Mouse (Mus musculus) CH12.LX (cell line): ENCODE data around the gene Folh1. TPM values are rescaled to one million over a fixed set of nuclear protein-coding genes. Genes with fewer than 3 reads are reported as not detected.

Source experiments
- DNase-seq: peaks from one replicate; pipeline ENCODE4 v3.0.0-alpha.2; 2013; ENCODE audit errors: extremely low read depth
- H3K27ac ChIP-seq: 2 replicates; pipeline ENCODE4 v1.5.1; 2012; ENCODE audit warnings: low read depth, mild to moderate bottlenecking, control low read depth, moderate library complexity; ENCODE audit not compliant: insufficient read depth
- H3K27me3 ChIP-seq: replicated peaks from 2 replicates; pipeline ENCODE3; 2012; ENCODE audit warnings: inconsistent platforms
- H3K36me3 ChIP-seq, 2 experiments: replicated peaks in 1 of 2; 2 replicates each; pipeline versions ENCODE3 to v1.6.1; 2012; ENCODE audit warnings: inconsistent platforms in 1 of 2, low read length in 1 of 2, mild to moderate bottlenecking in 1 of 2, mixed read lengths in 1 of 2, moderate library complexity in 1 of 2; ENCODE audit not compliant: control insufficient read depth in 1 of 2, insufficient read depth in 1 of 2
- H3K4me1 ChIP-seq, 2 experiments: 2 replicates each; pipeline ENCODE4 v1.6.1; 2012; ENCODE audit warnings: inconsistent platforms in 1 of 2, moderate library complexity in 1 of 2; ENCODE audit not compliant: insufficient read depth in 2 of 2, control insufficient read depth in 1 of 2
- H3K4me2 ChIP-seq: 2 replicates; pipeline ENCODE4 v1.6.1; 2012; ENCODE audit warnings: low read depth, mild to moderate bottlenecking, control low read depth; ENCODE audit not compliant: poor library complexity, insufficient read depth, severe bottlenecking
- H3K4me3 ChIP-seq, 3 experiments: fragments of 150-350 bp in 1 of 3; sonication (generic) in 1 of 3; replicated peaks in 1 of 3; 2 replicates each; pipeline versions ENCODE3 to v1.5.1; 2011 to 2012; ENCODE audit warnings: low read depth in 2 of 3, low read length in 2 of 3, mild to moderate bottlenecking in 2 of 3, moderate library complexity in 2 of 3, control low read depth in 1 of 3, improper control_type of control experiment in 1 of 3, inconsistent platforms in 1 of 3, mixed read lengths in 1 of 3; ENCODE audit not compliant: poor library complexity in 1 of 3
- H3K79me2 ChIP-seq: replicated peaks from 2 replicates; pipeline ENCODE4 v1.6.1; 2012; ENCODE audit warnings: mild to moderate bottlenecking, moderate library complexity; ENCODE audit not compliant: control insufficient read depth, poor library complexity, insufficient read depth, severe bottlenecking; ENCODE audit errors: extremely low read depth
- H3K9ac ChIP-seq: 2 replicates; pipeline ENCODE4 v1.6.1; 2012; ENCODE audit warnings: low read depth, mild to moderate bottlenecking, control low read depth, moderate library complexity; ENCODE audit not compliant: insufficient read depth
- H3K9me3 ChIP-seq: replicated peaks from 2 replicates; pipeline ENCODE3; 2012; ENCODE audit warnings: low read length, inconsistent platforms, mixed read lengths
- BHLHE40 ChIP-seq: IDR thresholded peaks from 2 replicates; pipeline ENCODE4 v1.6.1; 2011; ENCODE audit warnings: mild to moderate bottlenecking, low read depth, low read length, improper control_type of control experiment
- CHD1 ChIP-seq: IDR thresholded peaks from 2 replicates; pipeline ENCODE4 v1.6.1; 2012; ENCODE audit warnings: low read depth, low read length, improper control_type of control experiment, inconsistent platforms
- E2F4 ChIP-seq: IDR thresholded peaks from 2 replicates; pipeline ENCODE4 v1.6.1; 2011; ENCODE audit warnings: low read depth, low read length, improper control_type of control experiment; ENCODE audit not compliant: insufficient replicate concordance
- ELF1 ChIP-seq: IDR thresholded peaks from 2 replicates; pipeline ENCODE4 v1.6.1; 2014; ENCODE audit warnings: low read depth, mild to moderate bottlenecking, inconsistent platforms, low read length, improper control_type of control experiment
- EP300 ChIP-seq: IDR thresholded peaks from 2 replicates; pipeline ENCODE4 v1.6.1; 2011; ENCODE audit warnings: low read length, improper control_type of control experiment
- GABPA ChIP-seq: IDR thresholded peaks from 2 replicates; pipeline ENCODE4 v1.6.1; 2012; ENCODE audit warnings: low read depth, low read length, improper control_type of control experiment, inconsistent platforms; ENCODE audit not compliant: insufficient replicate concordance
- HCFC1 ChIP-seq: IDR thresholded peaks from 2 replicates; pipeline ENCODE4 v1.6.1; 2012; ENCODE audit warnings: low read depth, mild to moderate bottlenecking, inconsistent platforms, low read length, improper control_type of control experiment
- IRF4 ChIP-seq: IDR thresholded peaks from 2 replicates; pipeline ENCODE4 v1.6.1; 2014; ENCODE audit warnings: low read depth, mild to moderate bottlenecking, inconsistent platforms, low read length, improper control_type of control experiment
- JUN ChIP-seq: IDR thresholded peaks from 2 replicates; pipeline ENCODE4 v1.6.1; 2011; ENCODE audit warnings: low read depth, mild to moderate bottlenecking, low read length, improper control_type of control experiment, moderate library complexity; ENCODE audit not compliant: insufficient read depth
- JUND ChIP-seq: conservative IDR thresholded peaks from 2 replicates; pipeline ENCODE4 v1.6.1; 2011; ENCODE audit warnings: low read depth, low read length, improper control_type of control experiment
- KAT2A ChIP-seq: IDR thresholded peaks from 2 replicates; pipeline ENCODE4 v1.6.1; 2012; ENCODE audit warnings: low read length, improper control_type of control experiment, inconsistent platforms; ENCODE audit not compliant: insufficient replicate concordance
- MAFK ChIP-seq: IDR thresholded peaks from 2 replicates; pipeline ENCODE4 v1.6.1; 2011; ENCODE audit warnings: low read length, improper control_type of control experiment; ENCODE audit not compliant: insufficient replicate concordance
- MXI1 ChIP-seq: IDR thresholded peaks from 2 replicates; pipeline ENCODE4 v1.6.1; 2011; ENCODE audit warnings: mild to moderate bottlenecking, low read depth, low read length, improper control_type of control experiment
- MYC ChIP-seq: IDR thresholded peaks from 2 replicates; pipeline ENCODE4 v1.6.1; 2011; ENCODE audit warnings: low read depth, mild to moderate bottlenecking, improper control_type of control experiment, low read length
- NELFE ChIP-seq: IDR thresholded peaks from 2 replicates; pipeline ENCODE4 v1.6.1; 2011; ENCODE audit warnings: low read depth, low read length, improper control_type of control experiment
- NRF1 ChIP-seq: IDR thresholded peaks from 2 replicates; pipeline ENCODE4 v1.6.1; 2014; ENCODE audit warnings: low read depth, mild to moderate bottlenecking, inconsistent platforms, low read length, improper control_type of control experiment, moderate library complexity
- PAX5 ChIP-seq: IDR thresholded peaks from 2 replicates; pipeline ENCODE4 v1.6.1; 2012; ENCODE audit warnings: low read length, inconsistent platforms, mixed read lengths
- POLR2AphosphoS2 ChIP-seq: IDR thresholded peaks from 2 replicates; pipeline ENCODE4 v1.6.1; 2011; ENCODE audit warnings: low read depth, low read length, improper control_type of control experiment
- RAD21 ChIP-seq: IDR thresholded peaks from 2 replicates; pipeline ENCODE4 v1.6.1; 2011; ENCODE audit warnings: low read depth, mild to moderate bottlenecking, low read length, improper control_type of control experiment, moderate library complexity
- RCOR1 ChIP-seq: conservative IDR thresholded peaks from 2 replicates; pipeline ENCODE4 v1.6.1; 2012; ENCODE audit warnings: low read depth, mild to moderate bottlenecking, inconsistent platforms, low read length, improper control_type of control experiment
- SIN3A ChIP-seq: IDR thresholded peaks from 2 replicates; pipeline ENCODE4 v1.6.1; 2012; ENCODE audit warnings: low read length, improper control_type of control experiment, inconsistent platforms
- SMC3 ChIP-seq: IDR thresholded peaks from 2 replicates; pipeline ENCODE4 v1.6.1; 2011; ENCODE audit warnings: low read depth, low read length, improper control_type of control experiment
- TCF12 ChIP-seq: IDR thresholded peaks from 2 replicates; pipeline ENCODE4 v1.6.1; 2014; ENCODE audit warnings: low read depth, mild to moderate bottlenecking, inconsistent platforms, low read length, improper control_type of control experiment
- UBTF ChIP-seq: IDR thresholded peaks from 2 replicates; pipeline ENCODE4 v1.6.1; 2012; ENCODE audit warnings: low read depth, mild to moderate bottlenecking, inconsistent platforms, low read length, improper control_type of control experiment, moderate library complexity
- ZC3H11A ChIP-seq: IDR thresholded peaks from 2 replicates; pipeline ENCODE4 v1.6.1; 2012; ENCODE audit warnings: low read depth, mild to moderate bottlenecking, inconsistent platforms, low read length, improper control_type of control experiment
- ZKSCAN1 ChIP-seq: IDR thresholded peaks from 2 replicates; pipeline ENCODE4 v1.6.1; 2012; ENCODE audit warnings: low read depth, inconsistent platforms, low read length, improper control_type of control experiment, borderline replicate concordance
- ZNF384 ChIP-seq: IDR thresholded peaks from 2 replicates; pipeline ENCODE4 v1.6.1; 2012; ENCODE audit warnings: low read depth, low read length, improper control_type of control experiment, inconsistent platforms
- dilution Hi-C: fragments of 300-500 bp; cut with MboI; formaldehyde crosslinking; loops from 2 replicates; pipeline ENCODE4 v1.14.3; 2020; ENCODE audit warnings: low sequenced_read_pairs; ENCODE audit not compliant: extremely low pct_unique_long_range_greater_than_20kb, extremely low pct_ligation_motif_present
- in situ Hi-C: fragments of 300-500 bp; cut with MboI; formaldehyde crosslinking; loops from 3 replicates; pipeline ENCODE4 v1.14.3; 2019; ENCODE audit warnings: low sequenced_read_pairs, low pct_ligation_motif_present, low pct_unique_long_range_greater_than_20kb, mixed read lengths
- polyA plus RNA-seq: library from polyadenylated mRNA; unstranded; fragments of >175 nt; gene quantifications from 2 replicates; pipeline ENCODE4 v1.2.1, GENCODE M21; 2012; ENCODE audit warnings: low read depth; ENCODE audit not compliant: insufficient read length
- total RNA-seq, 2 experiments: library from RNA; depleted of rRNA; stranded (reverse); fragments of 300-350 nt in 1 of 2; fragments of >200 nt in 1 of 2; gene quantifications; 2 replicates each; pipeline ENCODE4 v1.2.3; 2012 to 2014

Gene Folh1
- total and polyA plus RNA-seq, 3 experiments, result not detected

DNA sequence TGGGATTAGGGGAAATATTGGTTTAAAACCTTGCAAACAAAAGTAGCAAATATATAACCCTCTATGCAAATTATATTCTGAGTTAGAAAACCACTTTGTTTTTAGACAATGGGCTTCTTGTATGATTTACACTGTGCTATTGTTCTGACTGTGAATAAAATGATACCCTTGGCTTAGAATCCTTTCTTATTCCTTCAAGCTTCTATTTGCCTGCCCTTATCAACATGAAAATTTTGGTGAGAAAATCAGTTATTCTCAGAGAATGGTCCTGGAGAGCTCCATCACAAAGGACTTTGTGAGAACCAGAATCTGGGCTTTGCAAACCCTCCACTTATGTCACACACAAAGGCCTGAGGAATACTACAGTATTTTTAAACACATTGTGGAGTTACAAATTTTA lies 11.1 kb downstream of the Folh1 start:
- H3K79me2 ChIP-seq, result no peaks in the 10 kb centered on the region
- dilution Hi-C loops, result no loop called here
- no peak for TF ChIP-seq SIN3A
- no peak for TF ChIP-seq MYC
- no peak for TF ChIP-seq MAFK
- no peak for TF ChIP-seq ZC3H11A
- TF ChIP-seq KAT2A, result no peak
- TF ChIP-seq ZNF384, result no peak
- TF ChIP-seq RAD21, result no peak
- TF ChIP-seq SMC3, result no peak
- no peak for TF ChIP-seq RCOR1
- TF ChIP-seq UBTF, result no peak
- TF ChIP-seq IRF4, result no peak
- TF ChIP-seq JUND, result no peak
- no peak for TF ChIP-seq JUN
- no peak for TF ChIP-seq E2F4
- no peak for TF ChIP-seq POLR2AphosphoS2
- no peak for TF ChIP-seq NELFE
- no peak for TF ChIP-seq EP300
- no peak for TF ChIP-seq HCFC1
- TF ChIP-seq, all 38 proteins: peak for 0
- no peak for DNase-seq
- H3K4me2 ChIP-seq, result no peak overlapping the region
- no peaks in the 10 kb centered on the region for H3K36me3 ChIP-seq
- H3K9ac ChIP-seq, result no peak overlapping the region
- no peaks in the 10 kb centered on the region for H3K27me3 ChIP-seq
- in situ Hi-C loops, result no loop called here
- H3K27ac ChIP-seq, result no peak overlapping the region
- peaks cover 15% of the 10 kb centered on the region for H3K9me3 ChIP-seq
- no peaks in the 10 kb centered on the region for H3K4me1 ChIP-seq
- no peak overlapping the region for H3K4me3 ChIP-seq

DNA sequence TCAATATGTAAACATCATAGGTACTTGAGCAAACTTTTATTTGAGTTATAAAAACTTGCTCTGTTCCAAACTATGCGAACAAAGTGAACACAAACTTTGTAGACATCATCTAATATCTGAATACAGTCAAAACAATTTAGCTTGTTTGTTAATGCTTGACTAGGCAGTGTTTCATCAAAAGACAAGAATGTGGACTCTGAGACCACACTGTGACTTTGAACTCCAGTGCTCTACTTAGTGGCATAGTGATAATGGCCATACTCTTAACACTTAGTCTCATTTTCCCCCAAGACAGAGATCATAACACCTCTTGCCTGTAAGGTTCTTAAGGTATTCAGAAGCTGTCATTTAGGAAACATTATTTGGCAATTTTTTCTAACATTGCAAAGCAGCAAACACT lies 15.0 kb downstream of the Folh1 start:
- in situ Hi-C loops (no loop called here), dilution Hi-C loops (no loop called here)
- Histone ChIP-seq H3K9me3 (peaks cover 7% of the 10 kb centered on the region), H3K79me2 (no peaks in the 10 kb centered on the region), H3K9ac (no peak overlapping the region), H3K27me3 (no peaks in the 10 kb centered on the region), H3K27ac (no peak overlapping the region), H3K4me1 (no peaks in the 10 kb centered on the region), H3K36me3 (no peaks in the 10 kb centered on the region), H3K4me2 (no peak overlapping the region), H3K4me3 (no peak overlapping the region)
- no peak for DNase-seq
- TF ChIP-seq ZNF384, result no peak
- TF ChIP-seq POLR2AphosphoS2, result no peak
- TF ChIP-seq ELF1, result no peak
- TF ChIP-seq GABPA, result no peak
- no peak for TF ChIP-seq NRF1
- TF ChIP-seq MXI1, result no peak
- TF ChIP-seq ZKSCAN1, result no peak
- no peak for TF ChIP-seq BHLHE40
- TF ChIP-seq CHD1, result no peak
- no peak for TF ChIP-seq JUND
- no peak for TF ChIP-seq MAFK
- TF ChIP-seq PAX5, result no peak
- TF ChIP-seq TCF12, result no peak
